Mouse (Mus musculus) hindbrain, postnatal 0 days (tissue): ENCODE results near the gene Btbd10. TPM values are rescaled to one million over a fixed set of nuclear protein-coding genes. Genes with fewer than 3 reads are reported as not detected.

Experiments
- ATAC-seq: fragments of 200-750 bp; cut with Nextera tagmentation; 2 replicates; pipeline ENCODE4 v1.8.0; 2017; ENCODE audit warnings: mild to moderate bottlenecking, moderate TSS enrichment, moderate library complexity
- DNase-seq: peaks from one replicate; pipeline ENCODE4 v3.0.0-alpha.2; 2015; ENCODE audit warnings: low spot score
- H3K27ac ChIP-seq: fragments of 300-500 bp; sonication (generic); 2 replicates; pipeline ENCODE4 v1.5.1; 2014; ENCODE audit warnings: mild to moderate bottlenecking
- H3K27me3 ChIP-seq: fragments of 300-500 bp; sonication (generic); 2 replicates; pipeline ENCODE4 v1.6.1; 2014; ENCODE audit warnings: low read length, mixed read lengths; ENCODE audit not compliant: insufficient read depth
- H3K36me3 ChIP-seq: fragments of 300-500 bp; sonication (generic); 2 replicates; pipeline ENCODE4 v1.6.1; 2014; ENCODE audit warnings: low read length, mixed read lengths; ENCODE audit not compliant: insufficient read depth
- H3K4me1 ChIP-seq: fragments of 300-500 bp; sonication (generic); 2 replicates; pipeline ENCODE4 v1.6.1; 2014; ENCODE audit warnings: antibody characterized with exemption, low read length, mixed read lengths; ENCODE audit not compliant: insufficient read depth
- H3K4me2 ChIP-seq: fragments of 300-500 bp; sonication (generic); 2 replicates; pipeline ENCODE4 v1.6.1; 2014; ENCODE audit warnings: low read depth, mild to moderate bottlenecking, low read length, moderate library complexity, mixed read lengths
- H3K4me3 ChIP-seq: fragments of 300-500 bp; sonication (generic); 2 replicates; pipeline ENCODE4 v1.5.1; 2014; ENCODE audit warnings: low read length
- H3K9ac ChIP-seq: fragments of 300-500 bp; sonication (generic); replicated peaks from 2 replicates; pipeline ENCODE4 v1.6.1; 2014; ENCODE audit warnings: mild to moderate bottlenecking, low read length, moderate library complexity, mixed read lengths
- H3K9me3 ChIP-seq: fragments of 300-500 bp; sonication (generic); 2 replicates; pipeline ENCODE4 v1.6.1; 2016; ENCODE audit warnings: low read length, mixed read lengths
- CTCF ChIP-seq: IDR thresholded peaks from 2 replicates; pipeline ENCODE4 v1.5.1; 2016; ENCODE audit warnings: antibody characterized with exemption, control low read depth, low read depth
- WGBS: fragments of 180-500 bp; shearing (Covaris S2); extraction: QIAGEN DNeasy Blood & Tissue Kit; methylation state at CpG from one replicate; pipeline ENCODE4 v1.1.7; 2014; 5-methylcytosine and 5-hydroxymethylcytosine counted together
- polyA plus RNA-seq: library from polyadenylated mRNA; unstranded; fragments of >200 nt; fragmentation: Nextera tagmentation; extraction: Ambion mirVana; gene quantifications from 2 replicates; pipeline ENCODE4 v1.2.1, GENCODE M21; 2015
- total RNA-seq: library from RNA; depleted of rRNA; stranded (reverse); fragments of >200 nt; gene quantifications from 2 replicates; pipeline ENCODE4 v1.2.3, GENCODE M21; 2014; rRNA removed

The Btbd10 gene
- 49.0 and 52.9 TPM in 2 replicates for total RNA-seq
- 71.4 and 75.2 TPM in 2 replicates for polyA plus RNA-seq

GRCm38 (mm10) chr7:113368746-113369619 is at the start of gene Btbd10:
Btbd10 (minus strand) TSS chr7:113369392.
- H3K4me1 ChIP-seq, result peaks cover 14% of the 10 kb centered on the region
- no peaks in the 10 kb centered on the region for H3K9me3 ChIP-seq
- ATAC-seq (peak; percentile 99), DNase-seq (peak; percentile 99)
- peak within 1 kb of the TSS; percentile 94 for H3K9ac ChIP-seq
- TF ChIP-seq CTCF, result no peak; the same call in 1 of the 2 replicates
- WGBS, result under 1% methylated on average over 64 of the region's 64 CpGs
- H3K4me3 ChIP-seq, result peak within 1 kb of the TSS; percentile 97
- peak within 1 kb of the TSS; percentile 94 for H3K27ac ChIP-seq
- H3K36me3 ChIP-seq, result no peaks in the 10 kb centered on the region
- peak within 1 kb of the TSS; percentile 83 for H3K4me2 ChIP-seq
- no peaks in the 10 kb centered on the region for H3K27me3 ChIP-seq

- no peak for TF ChIP-seq CTCF
- Histone ChIP-seq H3K4me3 (no peak overlapping the region), H3K4me2 (no peak overlapping the region), H3K4me1 (no peaks in the 10 kb centered on the region), H3K27me3 (no peaks in the 10 kb centered on the region), H3K9me3 (no peaks in the 10 kb centered on the region), H3K27ac (no peak overlapping the region), H3K9ac (no peak overlapping the region), H3K36me3 (no peaks in the 10 kb centered on the region)
- no peak for DNase-seq
- 96% methylated on average over 1 of the region's 1 CpGs for WGBS
- ATAC-seq, result no peak
These were observed 47.3 kb upstream of the Btbd10 start for GRCm38 (mm10) chr7:113416536-113416935.

DNA sequence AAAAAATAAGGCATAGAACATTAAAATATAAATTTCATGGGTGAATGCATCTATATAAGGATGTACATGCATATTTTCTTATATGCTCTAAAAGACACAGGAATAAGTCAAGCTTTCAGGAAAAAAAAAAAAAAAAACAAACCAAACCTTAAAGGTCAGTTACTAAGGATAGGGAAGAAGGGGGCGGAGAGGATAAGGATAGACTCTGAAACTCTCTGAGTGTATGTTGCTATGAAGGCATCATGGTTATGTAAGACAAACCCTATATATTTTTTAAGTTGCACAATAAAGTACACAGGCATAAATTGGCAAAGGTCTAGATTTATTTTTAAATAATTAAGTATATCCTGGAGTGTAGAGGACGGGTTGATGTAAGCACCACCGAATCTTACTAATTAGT is 46.1 kb upstream of the Btbd10 start:
- Histone ChIP-seq H3K4me2 (no peak overlapping the region), H3K4me3 (no peak overlapping the region), H3K9ac (no peak overlapping the region), H3K4me1 (no peaks in the 10 kb centered on the region), H3K36me3 (no peaks in the 10 kb centered on the region), H3K27ac (no peak overlapping the region), H3K27me3 (no peaks in the 10 kb centered on the region), H3K9me3 (no peaks in the 10 kb centered on the region)
- 90% methylated on average over 3 of the region's 3 CpGs for WGBS
- no peak for TF ChIP-seq CTCF
- no peak for DNase-seq
- no peak for ATAC-seq

DNA sequence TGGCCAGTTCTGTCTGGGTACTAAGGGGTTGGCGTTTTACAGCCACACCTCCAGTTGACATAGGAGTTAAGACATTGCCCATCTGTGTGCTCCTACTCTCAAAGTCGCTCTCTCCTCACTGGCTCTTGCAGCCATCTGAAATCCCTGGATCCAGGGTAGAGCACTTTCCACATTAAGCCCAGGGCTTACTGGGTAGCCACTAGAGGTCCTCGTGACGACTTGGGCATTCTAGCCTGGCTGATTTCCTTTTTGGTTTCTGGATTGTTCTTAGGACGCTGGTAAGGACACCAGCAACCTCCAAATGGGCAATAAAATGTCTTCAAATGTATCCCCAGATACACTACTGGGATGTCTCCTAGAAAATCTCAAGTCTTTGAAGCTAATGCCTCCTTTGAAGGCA is 39.5 kb upstream of the Btbd10 start:
- no peak overlapping the region for H3K4me3 ChIP-seq
- no peak for DNase-seq
- H3K4me2 ChIP-seq, result no peak overlapping the region
- H3K27me3 ChIP-seq, result no peaks in the 10 kb centered on the region
- H3K9ac ChIP-seq, result no peak overlapping the region
- H3K36me3 ChIP-seq, result no peaks in the 10 kb centered on the region
- no peaks in the 10 kb centered on the region for H3K4me1 ChIP-seq
- WGBS, result 55% methylated on average over 5 of the region's 5 CpGs
- no peak overlapping the region for H3K27ac ChIP-seq
- no peak for TF ChIP-seq CTCF
- no peaks in the 10 kb centered on the region for H3K9me3 ChIP-seq
- ATAC-seq, result no peak

GRCm38 (mm10) chr7:113398083-113398482 is 28.9 kb upstream of the Btbd10 start:
- H3K27me3 ChIP-seq, result no peaks in the 10 kb centered on the region
- H3K27ac ChIP-seq, result no peak overlapping the region
- no peaks in the 10 kb centered on the region for H3K4me1 ChIP-seq
- no peak overlapping the region for H3K4me3 ChIP-seq
- DNase-seq (no peak), ATAC-seq (no peak)
- H3K9ac ChIP-seq, result no peak overlapping the region
- H3K4me2 ChIP-seq, result no peak overlapping the region
- H3K9me3 ChIP-seq, result no peaks in the 10 kb centered on the region
- no peaks in the 10 kb centered on the region for H3K36me3 ChIP-seq
- TF ChIP-seq CTCF, result no peak

- Histone ChIP-seq H3K27me3 (no peaks in the 10 kb centered on the region), H3K27ac (no peak overlapping the region), H3K9ac (no peak overlapping the region), H3K4me3 (no peak overlapping the region), H3K4me1 (no peaks in the 10 kb centered on the region), H3K36me3 (no peaks in the 10 kb centered on the region), H3K9me3 (no peaks in the 10 kb centered on the region), H3K4me2 (no peak overlapping the region)
- 92% methylated on average over 4 of the region's 4 CpGs for WGBS
- ATAC-seq, result no peak
- TF ChIP-seq CTCF, result no peak
- DNase-seq, result no peak
These were observed 27.5 kb upstream of the Btbd10 start for GRCm38 (mm10) chr7:113396661-113397060.

GRCm38 (mm10) chr7:113391619-113392018 is 22.4 kb upstream of the Btbd10 start:
- H3K9ac ChIP-seq, result no peak overlapping the region
- TF ChIP-seq CTCF, result no peak
- H3K4me2 ChIP-seq, result no peak overlapping the region
- H3K4me1 ChIP-seq, result no peaks in the 10 kb centered on the region
- H3K27me3 ChIP-seq, result no peaks in the 10 kb centered on the region
- H3K27ac ChIP-seq, result no peak overlapping the region
- no peaks in the 10 kb centered on the region for H3K36me3 ChIP-seq
- no peak overlapping the region for H3K4me3 ChIP-seq
- ATAC-seq, result no peak
- 84% methylated on average over 2 of the region's 2 CpGs for WGBS
- no peak for DNase-seq
- H3K9me3 ChIP-seq, result no peaks in the 10 kb centered on the region
